Mouse (Mus musculus) ES-Bruce4 (cell line): ENCODE measurements at regions not wholly inside any gene's neighbourhood (a gene's known extent, or its start where the extent isn't known, plus 50 kb on each side); places are given as distances from the start of the nearest gene placed in this dataset.

ENCODE experiments used
- H3K27ac ChIP-seq: 2 replicates; pipeline ENCODE4 v1.5.1; 2012; ENCODE audit warnings: low read length, inconsistent platforms; ENCODE audit not compliant: insufficient read depth
- H3K27me3 ChIP-seq: 2 replicates; pipeline ENCODE4 v1.6.1; 2012; ENCODE audit warnings: mild to moderate bottlenecking, low read length, inconsistent platforms; ENCODE audit not compliant: control insufficient read depth, poor library complexity, insufficient read depth, severe bottlenecking
- H3K36me3 ChIP-seq: 2 replicates; pipeline ENCODE4 v1.6.1; 2012; ENCODE audit warnings: inconsistent platforms, mild to moderate bottlenecking, low read length, moderate library complexity; ENCODE audit not compliant: control insufficient read depth, poor library complexity, insufficient read depth, severe bottlenecking
- H3K4me1 ChIP-seq: one replicate; pipeline ENCODE4 v1.8.1; 2011; ENCODE audit warnings: low read length; ENCODE audit not compliant: control insufficient read depth, insufficient read depth
- H3K4me3 ChIP-seq: 2 replicates; pipeline ENCODE4 v1.5.1; 2011; ENCODE audit warnings: low read depth, mild to moderate bottlenecking, low read length
- H3K9ac ChIP-seq: 2 replicates; pipeline ENCODE4 v1.6.1; 2012; ENCODE audit warnings: low read depth, mild to moderate bottlenecking, inconsistent platforms; ENCODE audit not compliant: poor library complexity, severe bottlenecking
- H3K9me3 ChIP-seq: replicated peaks from 2 replicates; pipeline ENCODE4 v1.6.1; 2012; ENCODE audit warnings: mild to moderate bottlenecking, low read length, inconsistent platforms; ENCODE audit not compliant: control insufficient read depth, poor library complexity, insufficient read depth, severe bottlenecking
- CTCF ChIP-seq: IDR thresholded peaks from one replicate; pipeline ENCODE4 v1.8.1; 2011; ENCODE audit warnings: low read depth, low read length
- EP300 ChIP-seq: IDR thresholded peaks from 2 replicates; pipeline ENCODE4 v1.6.1; 2011; ENCODE audit warnings: low read depth, low read length; ENCODE audit not compliant: insufficient read depth
- POLR2A ChIP-seq: IDR thresholded peaks from one replicate; pipeline ENCODE4 v1.8.1; 2011; ENCODE audit warnings: low read length; ENCODE audit not compliant: insufficient read depth

GRCm38 (mm10) chr6:50821401-50822235, 167.4 kb upstream of the Npvf start:
- Histone ChIP-seq H3K27ac (no peak overlapping the region), H3K36me3 (no peaks in the 10 kb centered on the region), H3K9ac (no peak overlapping the region), H3K4me1 (no peaks in the 10 kb centered on the region), H3K9me3 (no peaks in the 10 kb centered on the region; the same call in 1 of the 2 replicates), H3K27me3 (peaks cover 2% of the 10 kb centered on the region; the same call in 1 of the 2 replicates), H3K4me3 (no peak overlapping the region)
- no peak for TF ChIP-seq EP300
- TF ChIP-seq POLR2A = no peak
- no peak for TF ChIP-seq CTCF

- Histone ChIP-seq H3K27ac (no peak overlapping the region), H3K36me3 (no peaks in the 10 kb centered on the region), H3K9ac (no peak overlapping the region), H3K9me3 (no peaks in the 10 kb centered on the region; the same call in 1 of the 2 replicates), H3K27me3 (peaks cover 2% of the 10 kb centered on the region; the same call in 1 of the 2 replicates), H3K4me1 (no peaks in the 10 kb centered on the region), H3K4me3 (no peak overlapping the region)
- no peak for TF ChIP-seq CTCF
- no peak for TF ChIP-seq POLR2A
Measured at GRCm38 (mm10) chr6:50822236-50823151, 168.3 kb upstream of the Npvf start.

- peaks cover 2% of the 10 kb centered on the region; the same call in 1 of the 2 replicates for H3K27me3 ChIP-seq
- H3K27ac ChIP-seq = no peak overlapping the region
- H3K9ac ChIP-seq = no peak overlapping the region
- H3K9me3 ChIP-seq = peaks cover 4% of the 10 kb centered on the region; the same call in 1 of the 2 replicates
- H3K4me1 ChIP-seq = no peaks in the 10 kb centered on the region
- TF ChIP-seq POLR2A = no peak
- no peak for TF ChIP-seq EP300
- no peak for TF ChIP-seq CTCF
- H3K4me3 ChIP-seq = no peak overlapping the region
- no peaks in the 10 kb centered on the region for H3K36me3 ChIP-seq
Measured at GRCm38 (mm10) chr6:50823220-50823910, 169.1 kb upstream of the Npvf start.

- H3K27ac ChIP-seq = no peak overlapping the region
- H3K9ac ChIP-seq = no peak overlapping the region
- no peak overlapping the region for H3K4me3 ChIP-seq
- TF ChIP-seq CTCF = no peak
- TF ChIP-seq POLR2A = no peak
- TF ChIP-seq EP300 = no peak
- H3K9me3 ChIP-seq = peaks cover 4% of the 10 kb centered on the region; the same call in 1 of the 2 replicates
- H3K4me1 ChIP-seq = no peaks in the 10 kb centered on the region
- H3K36me3 ChIP-seq = no peaks in the 10 kb centered on the region
- peaks cover 2% of the 10 kb centered on the region; the same call in 1 of the 2 replicates for H3K27me3 ChIP-seq
Measured at GRCm38 (mm10) chr6:50824466-50824865, 170.2 kb upstream of the Npvf start.

GRCm38 (mm10) chr6:50831725-50832124, 177.5 kb upstream of the Npvf start:
- no peak for TF ChIP-seq CTCF
- TF ChIP-seq POLR2A = no peak
- no peak for TF ChIP-seq EP300
- H3K9ac ChIP-seq = no peak overlapping the region
- no peak overlapping the region for H3K4me3 ChIP-seq
- peaks cover 4% of the 10 kb centered on the region; the same call in 1 of the 2 replicates for H3K9me3 ChIP-seq
- H3K4me1 ChIP-seq = no peaks in the 10 kb centered on the region
- H3K27ac ChIP-seq = no peak overlapping the region
- H3K36me3 ChIP-seq = no peaks in the 10 kb centered on the region
- no peaks in the 10 kb centered on the region for H3K27me3 ChIP-seq
